Mouse (Mus musculus): Measurements from ENCODE around the gene Olfr1377. TPM values are rescaled to one million over a fixed set of nuclear protein-coding genes. Genes with fewer than 3 reads are reported as not detected.
"Not testable (repeated sequence)": the region's sequence is repeated elsewhere in the genome, so short reads cannot be mapped to it uniquely, and the experiment has no call there.

Olfr1377 gene
- polyA plus RNA-seq, 1 experiment from 2014 or later = not detected

DNA sequence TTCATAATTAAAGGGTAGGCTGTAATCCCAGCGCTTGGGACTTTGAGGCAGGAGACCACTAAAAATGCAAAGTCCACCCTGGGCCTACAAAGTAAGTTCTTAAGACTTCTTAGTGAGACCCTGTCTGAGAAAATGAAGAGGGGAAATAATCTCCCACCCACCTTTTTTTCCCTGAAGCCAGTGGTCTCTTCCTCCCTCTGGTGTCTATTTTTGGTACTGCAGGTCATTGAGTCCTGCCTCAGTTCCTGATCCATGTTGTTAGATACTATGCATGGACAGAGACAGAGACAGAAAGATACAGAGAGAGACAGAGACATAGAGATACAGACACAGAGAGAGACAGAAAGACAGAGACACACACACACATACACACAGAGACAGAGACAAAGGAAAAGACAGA is 51.1 kb downstream of the Olfr1377 start:
- Histone ChIP-seq H3K27ac (ENCODE audit: low read depth, low read length) (no peak overlapping the region), H3K4me2 (ENCODE audit: low read length) (no peak overlapping the region), H3K27me3 (replicated peaks; ENCODE audit: control insufficient read depth, insufficient read depth, low read length) (no peaks in the 10 kb centered on the region), H3K36me3 (ENCODE audit: control insufficient read depth, insufficient read depth, low read length) (no peaks in the 10 kb centered on the region), H3K4me1 (ENCODE audit: control insufficient read depth, insufficient read depth, low read length) (no peaks in the 10 kb centered on the region), H3K9me3 (replicated peaks; ENCODE audit: control insufficient read depth, low read length) (no peaks in the 10 kb centered on the region), H3K9ac (ENCODE audit: low read length) (no peak overlapping the region), H3K4me3 (ENCODE audit: low read depth, low read length) (no peak overlapping the region)
- DNase-seq (ENCODE audit: low spot score) = peak; percentile 70
- WGBS = 7% methylated on average over 1 of the region's 1 CpGs
- no peak for ATAC-seq

DNA sequence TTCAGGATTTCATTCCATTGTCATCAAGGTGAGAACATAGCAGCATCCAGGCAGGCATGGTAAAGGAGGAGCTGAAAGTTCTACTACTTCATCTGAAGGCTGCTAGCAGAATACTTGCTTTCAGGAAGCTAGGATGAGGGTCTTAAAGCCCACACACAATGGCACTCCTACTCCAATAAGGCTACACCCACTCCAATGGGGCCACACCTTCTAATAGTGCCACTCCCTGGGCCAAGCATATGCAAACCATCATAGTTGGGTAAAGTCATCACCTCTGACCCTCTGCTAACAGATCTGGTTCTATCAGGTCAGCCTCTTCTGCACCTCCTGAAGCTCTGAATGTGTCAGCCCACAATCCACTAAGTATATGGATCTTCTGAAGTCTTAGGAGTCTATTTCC is 52.4 kb downstream of the Olfr1377 start:
- not testable (repeated sequence) for H3K36me3 ChIP-seq (ENCODE audit: control insufficient read depth, insufficient read depth, low read length); H3K4me3 ChIP-seq (ENCODE audit: low read depth, low read length); DNase-seq (ENCODE audit: low spot score); H3K4me2 ChIP-seq (ENCODE audit: low read length); H3K27ac ChIP-seq (ENCODE audit: low read depth, low read length); H3K27me3 ChIP-seq (replicated peaks; ENCODE audit: control insufficient read depth, insufficient read depth, low read length); H3K4me1 ChIP-seq (ENCODE audit: control insufficient read depth, insufficient read depth, low read length); H3K9ac ChIP-seq (ENCODE audit: low read length); H3K9me3 ChIP-seq (replicated peaks; ENCODE audit: control insufficient read depth, low read length); ATAC-seq

DNA sequence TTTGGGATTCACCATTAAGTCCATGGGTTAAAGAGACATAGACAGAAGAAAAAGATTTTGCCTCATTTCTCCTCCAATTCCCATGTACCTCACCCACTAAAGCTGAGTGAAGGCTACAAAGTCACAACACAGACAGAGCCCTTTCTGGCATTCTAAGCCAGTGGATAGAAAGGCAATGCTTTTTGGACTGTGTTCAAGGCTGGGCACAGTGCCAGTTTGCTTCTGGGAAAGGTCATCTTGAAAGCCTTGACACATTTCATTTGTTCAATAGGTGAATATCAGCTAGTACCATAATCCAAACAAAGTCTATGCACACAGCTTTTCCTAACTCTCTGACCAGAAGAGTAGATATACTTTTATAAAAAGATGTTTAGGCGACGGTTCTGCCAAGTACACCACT is 54.2 kb downstream of the Olfr1377 start:
- DNase-seq (ENCODE audit: low spot score) (no peak), ATAC-seq (no peak)
- Histone ChIP-seq H3K4me1 (ENCODE audit: control insufficient read depth, insufficient read depth, low read length) (no peaks in the 10 kb centered on the region), H3K27me3 (replicated peaks; ENCODE audit: control insufficient read depth, insufficient read depth, low read length) (no peaks in the 10 kb centered on the region), H3K27ac (ENCODE audit: low read depth, low read length) (no peak overlapping the region), H3K9me3 (replicated peaks; ENCODE audit: control insufficient read depth, low read length) (no peaks in the 10 kb centered on the region), H3K4me3 (ENCODE audit: low read depth, low read length) (no peak overlapping the region), H3K4me2 (ENCODE audit: low read length) (no peak overlapping the region), H3K36me3 (ENCODE audit: control insufficient read depth, insufficient read depth, low read length) (no peaks in the 10 kb centered on the region), H3K9ac (ENCODE audit: low read length) (no peak overlapping the region)
- WGBS = 95% methylated on average over 2 of the region's 2 CpGs

Other genes with a start within 250 kb of the Olfr1377 start
- 56.7 and 77.1 TPM in 2 replicates for gene Zfp354c, start 154.2 kb upstream of the Olfr1377 start, polyA plus RNA-seq (2014; fragmentation: Nextera tagmentation; extraction: Ambion mirVana)
- 1.9 and 2.0 TPM in 2 replicates for gene Zfp879, start 140.4 kb upstream of the Olfr1377 start, polyA plus RNA-seq (2014; fragmentation: Nextera tagmentation; extraction: Ambion mirVana)
- not detected in 2 replicates for gene Grm6, start 131.3 kb upstream of the Olfr1377 start, polyA plus RNA-seq (2014; fragmentation: Nextera tagmentation; extraction: Ambion mirVana)
- gene Zfp454, start 94.3 kb upstream of the Olfr1377 start, polyA plus RNA-seq (2014; fragmentation: Nextera tagmentation; extraction: Ambion mirVana) = 17.7 and 18.4 TPM in 2 replicates
- 51.0 and 57.0 TPM in 2 replicates for gene Zfp2, start 65.8 kb upstream of the Olfr1377 start, polyA plus RNA-seq (2014; fragmentation: Nextera tagmentation; extraction: Ambion mirVana)
- 3.2 and 4.3 TPM in 2 replicates for gene Zfp354b, start 50.3 kb upstream of the Olfr1377 start, polyA plus RNA-seq (2014; fragmentation: Nextera tagmentation; extraction: Ambion mirVana)
- not detected in 2 replicates for gene 4933414I15Rik, start 38.2 kb upstream of the Olfr1377 start, polyA plus RNA-seq (2014; fragmentation: Nextera tagmentation; extraction: Ambion mirVana)
- gene Prop1, start 28.2 kb upstream of the Olfr1377 start, polyA plus RNA-seq (2014; fragmentation: Nextera tagmentation; extraction: Ambion mirVana) = not detected in 2 replicates
- gene Olfr1378, start 15.4 kb upstream of the Olfr1377 start, polyA plus RNA-seq (2014; fragmentation: Nextera tagmentation; extraction: Ambion mirVana) = not detected in 2 replicates
- gene Olfr51, start 21.6 kb downstream of the Olfr1377 start, polyA plus RNA-seq (2014; fragmentation: Nextera tagmentation; extraction: Ambion mirVana) = not detected in 2 replicates
- not detected in 2 replicates for gene Olfr54, start 32.3 kb downstream of the Olfr1377 start, polyA plus RNA-seq (2014; fragmentation: Nextera tagmentation; extraction: Ambion mirVana)
- not detected in 2 replicates for gene Olfr1375, start 66.1 kb downstream of the Olfr1377 start, polyA plus RNA-seq (2014; fragmentation: Nextera tagmentation; extraction: Ambion mirVana)
- 11.1 and 15.0 TPM in 2 replicates for gene Zfp354a, start 77.3 kb downstream of the Olfr1377 start, polyA plus RNA-seq (2014; fragmentation: Nextera tagmentation; extraction: Ambion mirVana)
- not detected in 2 replicates for gene Gm12569, start 238.5 kb downstream of the Olfr1377 start, polyA plus RNA-seq (2014; fragmentation: Nextera tagmentation; extraction: Ambion mirVana)

All from forebrain, embryonic 14.5 days (tissue).